Mouse (Mus musculus): ENCODE measurements around the gene Ppp2ca.
"Not testable (repeated sequence)": the region's sequence is repeated elsewhere in the genome, so short reads cannot be mapped to it uniquely, and the experiment has no call there.

Ppp2ca gene

DNA sequence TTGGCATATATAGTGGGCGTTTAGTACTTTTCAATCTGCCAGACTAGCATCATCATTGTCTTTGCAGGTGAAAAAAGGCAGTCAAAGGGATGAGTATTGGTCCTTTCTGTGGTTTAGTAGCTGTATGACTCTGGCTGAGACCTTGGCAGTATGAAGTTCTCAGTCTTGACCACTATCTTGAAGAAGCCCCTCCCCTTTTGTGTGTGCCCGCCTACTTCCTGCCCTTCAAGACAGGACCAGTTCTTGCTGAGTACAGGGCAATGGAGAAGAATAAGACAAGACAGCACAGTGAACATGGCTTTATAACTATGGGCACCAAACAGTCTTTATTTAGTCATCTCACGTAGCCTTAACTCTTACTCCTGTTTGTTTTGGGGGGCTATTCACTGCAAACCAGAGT is 1.5 kb upstream of the Ppp2ca start:
- no peak for DNase-seq

DNA sequence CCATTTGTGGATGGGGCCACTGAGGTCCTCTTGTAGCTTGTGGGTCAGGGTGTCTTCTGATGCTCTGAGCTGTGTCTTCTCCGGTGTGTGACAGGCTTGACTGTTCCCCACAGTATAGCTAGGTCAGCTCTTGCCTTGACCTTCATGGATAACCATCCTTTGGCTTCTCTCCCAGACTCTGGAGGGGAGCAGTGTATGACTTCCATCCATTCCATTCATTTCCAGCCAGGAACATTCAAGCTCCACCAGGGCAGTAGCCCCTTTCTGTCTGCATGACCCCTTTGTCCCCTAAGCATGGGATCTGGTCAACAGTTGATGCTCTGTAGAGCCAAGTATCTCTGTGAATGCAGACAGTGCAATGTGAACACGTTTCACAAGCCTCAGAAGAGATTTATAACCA is 885 bp upstream of the Ppp2ca start:
- DNase-seq = no peak

DNA sequence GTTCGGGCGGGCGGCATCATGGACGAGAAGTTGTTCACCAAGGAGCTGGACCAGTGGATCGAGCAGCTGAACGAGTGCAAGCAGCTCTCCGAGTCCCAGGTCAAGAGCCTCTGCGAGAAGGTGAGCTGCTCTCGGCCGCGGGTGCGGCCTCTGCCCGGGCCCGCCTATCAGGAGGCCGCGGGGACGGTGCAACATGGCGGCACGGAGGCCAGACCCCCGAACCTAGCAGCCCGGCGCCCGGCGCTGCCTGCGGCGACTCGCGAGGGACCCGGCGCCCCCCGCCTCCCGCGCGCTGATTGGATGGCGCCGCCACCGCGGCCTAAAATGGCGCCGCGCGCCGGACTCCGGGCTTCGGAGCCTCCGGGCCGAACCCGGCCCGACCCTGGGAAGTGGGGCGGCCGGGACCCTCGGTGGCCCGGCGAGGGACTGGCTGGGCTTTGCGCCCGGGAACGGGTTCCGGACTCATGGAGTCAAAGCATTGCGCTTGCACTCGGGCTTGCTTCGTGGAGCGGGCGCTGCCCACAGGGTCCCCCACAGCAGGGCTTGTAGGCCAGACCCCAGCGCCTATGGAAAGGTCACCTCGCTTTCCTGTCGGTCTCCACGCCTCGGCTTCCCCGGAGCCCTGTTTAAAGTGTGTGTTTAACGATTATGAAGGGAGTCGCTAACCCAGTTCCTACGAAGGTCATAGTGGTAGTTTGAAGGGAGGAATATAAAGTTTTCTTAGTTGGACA is 715 bp downstream of the Ppp2ca start:
- DNase-seq = peak in 1 of 2 experiments; percentile 48

DNA sequence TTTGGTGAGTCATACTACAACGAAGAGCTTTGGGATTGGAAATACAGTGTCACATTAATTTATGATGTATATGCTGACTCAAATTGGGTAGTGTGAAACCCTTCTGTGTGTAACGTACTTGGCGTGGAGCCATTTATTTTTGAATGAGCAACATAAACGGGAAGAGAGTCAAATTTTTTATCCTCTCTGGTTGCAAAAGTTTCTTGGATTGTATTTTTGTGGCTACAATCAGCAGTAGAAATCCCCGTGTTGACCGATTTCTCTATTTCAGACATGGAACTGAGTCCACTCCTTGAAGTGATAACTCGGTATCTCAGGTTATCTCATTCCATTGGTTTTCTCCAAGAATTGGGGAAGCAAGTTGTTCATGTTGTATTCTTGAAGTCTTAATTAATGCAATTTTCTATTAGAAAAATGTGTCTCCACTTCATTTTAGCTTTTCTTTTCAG is 1.3 kb downstream of the Ppp2ca start:
- DNase-seq = no peak

DNA sequence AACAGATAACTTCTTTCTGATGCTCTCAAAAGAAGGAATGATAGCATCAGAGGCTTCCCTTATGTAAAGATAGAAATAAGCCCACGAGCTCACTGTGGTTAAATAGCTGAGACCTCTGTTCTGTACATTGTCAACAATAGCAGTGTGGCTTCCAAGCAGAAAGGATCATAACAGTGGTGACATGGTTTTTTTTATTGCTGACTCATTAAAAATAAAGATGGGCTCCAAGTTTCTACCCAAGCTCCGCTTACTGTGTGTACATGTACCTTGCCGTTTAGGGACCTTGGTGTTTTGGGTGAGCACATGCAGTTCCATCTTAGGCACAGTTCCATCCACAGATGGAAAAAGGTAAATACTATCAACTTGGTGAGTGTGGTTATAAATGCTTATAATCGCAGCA is 4.5 kb downstream of the Ppp2ca start:
- no peak for DNase-seq

DNA sequence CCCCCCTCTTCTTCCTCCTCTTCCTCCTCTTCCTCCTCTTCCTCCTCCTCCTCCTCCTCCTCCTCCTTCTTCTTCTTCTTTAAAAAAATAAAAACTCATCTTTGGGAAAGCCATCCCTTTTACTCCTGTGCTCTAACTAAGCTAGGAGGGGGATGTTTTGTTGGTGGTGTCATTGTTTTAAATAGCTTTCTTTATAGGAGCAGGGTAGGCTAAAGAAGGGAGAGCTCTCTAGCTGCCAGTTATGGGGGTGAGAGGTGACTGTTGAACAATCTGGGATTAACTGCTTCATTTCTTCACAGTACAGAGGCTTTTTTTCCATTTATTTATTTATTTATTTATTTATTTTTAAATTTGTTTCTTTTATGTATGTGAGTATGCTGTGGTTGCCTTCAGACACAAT is 7.0 kb downstream of the Ppp2ca start:
- DNase-seq = no peak

DNA sequence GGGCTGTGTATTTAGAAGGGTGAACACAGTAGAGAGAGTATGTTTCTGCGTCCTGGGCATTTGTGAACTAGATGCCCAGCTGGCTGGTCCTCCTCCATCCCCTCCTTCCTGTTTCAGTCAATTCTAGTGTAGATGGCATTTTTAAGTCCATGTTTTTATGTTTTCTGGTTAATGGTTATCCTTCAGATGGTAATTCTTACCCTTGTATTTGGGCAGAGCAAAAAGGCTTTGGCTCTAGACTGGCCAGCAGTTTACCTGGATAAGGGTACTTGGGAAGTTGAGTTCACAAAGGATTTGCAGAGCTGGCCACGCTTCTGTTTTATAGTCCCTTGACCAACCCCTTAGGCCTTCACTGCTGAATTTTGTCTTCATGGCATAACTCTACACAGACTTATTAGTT is 7.6 kb downstream of the Ppp2ca start:
- peak in 1 of 2 experiments; percentile 39 for DNase-seq

DNA sequence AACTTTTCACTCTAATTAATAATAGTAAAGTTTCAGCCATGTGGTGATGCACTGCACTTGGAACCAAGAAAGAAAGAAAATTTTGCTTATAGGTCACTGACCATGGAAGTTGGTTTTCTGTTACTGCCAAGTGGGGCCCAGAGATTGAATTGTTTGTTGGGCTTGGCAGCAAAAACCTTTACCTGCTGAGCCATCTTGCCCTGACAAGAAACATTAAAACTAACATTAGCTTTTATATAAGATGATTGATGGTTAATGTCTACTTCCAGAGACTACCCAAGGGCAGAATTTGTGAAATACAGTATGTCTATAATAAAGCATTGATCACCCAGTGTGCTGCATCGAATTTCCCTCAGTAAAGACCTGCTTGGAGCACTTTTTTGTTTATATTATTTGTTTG is 8.0 kb downstream of the Ppp2ca start:
- no peak for DNase-seq

DNA sequence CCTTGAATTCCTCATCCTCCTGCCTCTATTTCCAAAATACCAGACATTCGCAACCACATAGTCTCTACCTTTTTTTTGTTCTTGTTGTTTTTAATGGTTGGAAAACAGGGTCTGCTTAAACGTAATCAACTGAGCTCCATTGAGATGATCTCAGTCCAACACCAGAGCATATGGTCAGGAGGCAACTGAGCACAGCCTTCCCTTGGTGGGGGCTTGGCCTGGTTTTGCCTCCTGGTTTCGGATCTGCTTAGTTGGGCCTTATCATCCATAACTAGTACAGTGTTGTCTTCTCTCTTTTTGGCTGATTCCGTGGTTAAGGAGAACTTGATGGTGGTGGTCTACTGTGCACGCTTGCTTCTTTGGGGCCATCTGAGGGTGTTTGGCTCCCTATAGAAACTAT is 10.3 kb downstream of the Ppp2ca start:
- DNase-seq = no peak

DNA sequence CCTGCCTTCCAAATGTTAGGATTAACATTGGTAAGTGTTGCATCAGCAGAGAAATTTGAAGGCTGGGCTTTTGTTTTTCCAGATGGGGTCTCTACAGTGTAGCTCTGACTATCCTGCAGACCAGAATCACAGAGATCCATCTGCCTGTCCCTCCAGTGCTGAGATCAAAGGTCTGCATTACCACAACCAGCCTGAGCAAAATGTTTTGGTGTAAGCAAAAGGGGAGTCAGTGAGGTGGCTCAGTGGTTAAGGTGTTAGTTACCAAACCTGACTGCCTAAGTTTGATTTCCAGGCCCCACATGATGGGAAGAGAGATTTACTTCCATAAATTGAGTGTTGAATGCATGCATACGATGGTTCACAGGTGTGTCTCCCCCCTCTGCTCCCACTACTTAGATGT is 10.9 kb downstream of the Ppp2ca start:
- peak in 1 of 2 experiments; percentile 18 for DNase-seq

DNA sequence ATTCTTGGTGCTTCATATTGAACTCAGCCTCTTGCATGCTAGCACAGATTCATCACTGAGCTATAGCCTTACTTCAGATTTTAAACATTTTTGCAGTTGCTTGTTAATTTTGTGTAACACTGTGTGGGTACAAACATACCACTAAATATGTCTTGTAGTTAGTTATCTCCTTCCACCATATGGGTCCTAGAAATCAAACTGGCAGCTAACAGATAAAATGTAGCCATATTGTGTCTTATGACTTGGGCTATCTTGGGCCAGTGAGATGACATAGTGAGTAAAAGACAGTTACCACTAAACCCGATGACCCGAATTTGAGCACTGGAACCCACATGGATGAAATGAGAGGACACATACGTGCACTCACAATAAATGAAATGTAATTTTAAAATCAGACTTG is 17.0 kb downstream of the Ppp2ca start:
- DNase-seq = no peak

DNA sequence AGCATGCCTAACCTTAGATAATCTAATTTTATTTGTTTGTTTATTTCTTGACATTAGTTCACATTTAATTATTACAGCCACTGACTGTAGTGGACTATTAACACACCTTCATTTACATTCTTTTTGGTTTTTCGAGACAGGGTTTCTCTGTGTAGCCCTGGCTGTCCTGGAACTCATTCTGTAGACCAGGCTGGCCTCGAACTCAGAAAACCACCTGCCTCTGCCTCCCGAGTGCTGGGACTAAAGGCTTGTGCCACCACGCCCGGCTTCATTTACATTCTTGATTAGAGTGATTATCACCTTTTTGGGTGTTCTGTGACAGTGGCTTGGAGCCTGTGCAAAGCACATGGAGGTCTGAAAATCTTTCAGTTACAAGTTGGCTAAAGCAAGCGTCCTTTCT is 17.6 kb downstream of the Ppp2ca start:
- not testable (repeated sequence) for DNase-seq

DNA sequence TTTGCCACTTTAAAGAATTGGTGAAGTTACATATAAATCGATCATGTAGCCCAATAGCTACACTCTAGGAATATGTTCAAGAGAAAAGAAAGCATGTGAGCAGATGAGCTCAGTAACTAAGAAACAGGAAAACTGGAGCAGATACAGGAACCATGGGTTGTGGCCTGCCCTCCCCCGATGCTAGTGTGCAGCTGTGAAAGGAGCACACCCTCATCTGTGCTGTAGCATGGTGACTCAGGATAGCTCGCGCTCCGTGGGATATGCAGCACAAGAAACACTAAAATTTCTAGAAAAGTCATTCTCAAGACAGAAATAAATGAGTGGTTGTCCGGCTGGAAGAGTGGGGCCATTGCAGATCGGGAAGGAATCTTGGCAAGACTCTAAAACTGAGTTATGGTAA is 18.7 kb downstream of the Ppp2ca start:
- no peak for DNase-seq

DNA sequence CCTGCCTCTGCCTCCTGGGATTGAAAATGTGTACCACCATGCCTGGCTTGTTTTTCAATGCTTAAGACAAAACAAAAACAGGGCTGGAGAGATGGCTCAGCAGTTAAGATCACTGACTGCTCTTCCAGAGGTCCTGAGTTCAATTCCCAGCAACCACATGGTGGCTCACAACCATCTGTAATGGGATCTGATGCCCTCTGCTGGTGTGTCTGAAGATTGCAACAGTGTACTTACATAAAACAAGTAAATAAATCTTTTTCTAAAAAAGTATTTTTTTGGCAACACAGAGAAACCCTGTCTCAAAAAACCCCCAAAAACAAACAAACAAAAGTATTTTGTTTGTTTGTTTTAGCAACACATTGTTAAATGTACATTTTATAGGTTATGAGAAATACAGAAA is 21.9 kb downstream of the Ppp2ca start:
- DNase-seq = not testable (repeated sequence)

DNA sequence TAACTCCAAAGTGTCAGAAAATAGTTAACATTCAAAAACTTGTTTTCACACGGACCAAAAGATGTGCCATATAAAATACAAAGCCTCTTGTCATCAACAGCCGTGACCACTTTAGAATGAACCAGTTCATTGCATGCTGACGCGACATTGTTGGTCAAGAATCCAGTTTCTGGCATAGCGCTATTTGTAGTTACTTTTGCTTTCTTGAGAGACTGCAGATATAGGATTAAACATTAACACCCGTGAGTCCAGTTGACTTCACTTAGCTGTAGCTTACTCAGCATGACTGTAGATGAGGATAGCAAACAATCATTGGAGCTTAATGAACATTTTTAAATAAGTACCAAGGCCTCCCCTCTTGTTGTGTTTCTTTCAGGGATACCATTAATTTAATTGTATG is 23.6 kb downstream of the Ppp2ca start:
- DNase-seq = peak in 1 of 2 experiments; percentile 55

DNA sequence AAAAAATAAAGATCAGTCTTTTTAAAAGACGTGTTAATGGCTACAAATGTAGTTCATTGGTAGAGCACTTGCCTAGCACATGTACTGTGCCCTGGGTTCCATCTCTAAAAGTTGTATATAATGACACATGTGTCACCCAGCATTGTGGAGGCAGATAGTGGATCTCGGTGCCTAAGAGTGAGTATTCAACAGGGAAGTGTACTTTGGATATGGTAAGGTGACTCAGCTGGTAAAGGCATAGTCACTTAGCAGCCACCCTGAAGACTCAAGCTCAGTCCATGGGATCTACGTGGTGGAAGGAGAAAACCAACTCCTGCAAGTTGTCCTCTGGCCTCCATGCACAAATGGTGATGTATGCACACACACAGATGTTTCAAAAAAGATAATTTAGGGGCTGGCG is 26.0 kb downstream of the Ppp2ca start:
- no peak for DNase-seq

DNA sequence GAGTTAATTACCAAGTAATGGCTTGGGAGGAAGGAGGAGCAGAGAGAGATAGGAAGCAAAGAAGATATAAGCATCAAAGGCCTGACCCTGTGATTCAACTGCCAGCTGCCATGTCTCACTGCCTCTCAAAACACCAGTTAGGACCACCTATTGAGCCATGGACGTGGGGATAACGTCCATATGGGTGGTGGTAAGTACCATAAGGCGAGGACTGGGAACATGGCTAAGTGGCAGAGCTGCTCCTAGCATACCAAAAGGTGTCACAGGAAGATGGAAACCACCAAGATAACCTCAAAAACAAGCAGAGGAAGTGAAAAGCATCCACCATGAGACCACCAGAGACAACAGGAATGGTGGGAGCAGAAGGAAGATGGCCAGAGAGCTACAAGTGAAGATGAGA is 28.7 kb downstream of the Ppp2ca start:
- DNase-seq = no peak

DNA sequence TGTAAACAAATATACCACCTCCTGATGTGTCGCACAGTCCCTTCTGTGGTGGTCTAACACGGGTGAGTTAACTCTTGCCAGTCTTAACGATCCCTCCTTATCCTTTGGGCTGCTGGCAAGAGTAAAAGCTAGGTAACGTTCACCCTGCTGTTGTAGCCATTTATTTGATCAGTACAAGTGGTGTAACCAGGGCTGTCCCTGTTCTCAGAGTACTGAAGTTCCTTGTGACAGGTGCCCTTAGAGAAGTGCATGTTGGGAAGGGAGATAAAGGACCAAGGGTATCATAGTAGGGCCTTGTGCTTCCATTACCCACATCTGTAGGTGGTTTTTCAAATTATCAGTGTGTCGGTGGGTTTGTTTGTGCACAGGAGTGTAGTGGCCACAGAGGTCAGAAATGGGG is 29.3 kb downstream of the Ppp2ca start:
- no peak for DNase-seq

DNA sequence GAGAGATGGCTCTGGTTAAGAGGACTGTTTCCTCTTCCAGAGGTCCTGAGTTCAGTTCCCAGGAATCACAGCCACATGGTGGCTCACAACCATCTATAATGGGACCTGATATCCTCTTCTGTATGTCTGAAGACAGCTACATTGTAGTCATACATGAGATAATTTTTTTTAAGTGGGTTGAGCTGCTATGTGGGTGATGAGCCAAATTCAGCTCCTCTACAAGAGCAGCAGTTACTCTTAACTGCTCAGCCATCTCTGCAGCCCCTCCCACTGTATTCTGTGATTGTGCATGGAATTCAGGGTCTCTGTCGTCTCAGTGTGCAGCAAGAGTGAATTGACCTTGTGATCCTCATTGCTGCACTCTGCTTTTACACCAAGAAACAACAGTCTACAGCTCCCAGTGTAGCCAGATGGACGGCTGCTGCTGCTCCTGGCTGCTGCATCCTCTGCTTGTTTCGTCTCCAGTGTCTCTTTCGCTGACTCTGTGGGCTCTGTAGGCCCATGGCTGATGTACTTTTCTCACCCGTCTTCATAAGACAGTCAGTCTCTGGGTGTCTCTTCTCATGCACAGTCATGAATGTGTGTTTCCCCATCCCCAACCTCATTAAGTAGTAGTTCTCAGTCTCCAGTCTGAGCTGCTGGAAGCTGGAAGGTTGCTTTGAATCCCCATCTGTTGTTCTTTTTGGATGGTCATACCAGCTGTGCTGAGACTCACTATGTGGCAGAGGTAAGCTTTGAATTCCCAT is 30.0 kb downstream of the Ppp2ca start:
- DNase-seq = no peak

DNA sequence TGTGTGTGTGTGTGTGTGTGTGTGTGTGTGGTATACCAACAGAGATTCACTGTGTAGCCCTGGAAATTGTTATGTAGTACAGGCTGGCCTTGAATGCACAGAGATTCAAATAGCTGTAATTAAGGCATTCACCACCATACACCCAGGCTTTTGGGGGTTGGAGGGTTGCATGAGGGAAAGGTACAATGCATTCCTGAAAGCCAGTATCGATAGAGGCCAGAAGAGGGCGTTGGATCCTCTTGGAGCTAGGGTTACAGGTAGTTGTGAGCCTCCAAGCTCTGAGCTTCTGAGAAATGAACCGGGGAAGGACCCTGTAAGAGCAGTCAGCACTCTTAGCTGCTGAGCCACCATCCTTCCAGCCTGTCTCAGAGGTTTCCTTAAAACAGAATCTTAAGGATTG is 30.7 kb downstream of the Ppp2ca start:
- DNase-seq = no peak

DNA sequence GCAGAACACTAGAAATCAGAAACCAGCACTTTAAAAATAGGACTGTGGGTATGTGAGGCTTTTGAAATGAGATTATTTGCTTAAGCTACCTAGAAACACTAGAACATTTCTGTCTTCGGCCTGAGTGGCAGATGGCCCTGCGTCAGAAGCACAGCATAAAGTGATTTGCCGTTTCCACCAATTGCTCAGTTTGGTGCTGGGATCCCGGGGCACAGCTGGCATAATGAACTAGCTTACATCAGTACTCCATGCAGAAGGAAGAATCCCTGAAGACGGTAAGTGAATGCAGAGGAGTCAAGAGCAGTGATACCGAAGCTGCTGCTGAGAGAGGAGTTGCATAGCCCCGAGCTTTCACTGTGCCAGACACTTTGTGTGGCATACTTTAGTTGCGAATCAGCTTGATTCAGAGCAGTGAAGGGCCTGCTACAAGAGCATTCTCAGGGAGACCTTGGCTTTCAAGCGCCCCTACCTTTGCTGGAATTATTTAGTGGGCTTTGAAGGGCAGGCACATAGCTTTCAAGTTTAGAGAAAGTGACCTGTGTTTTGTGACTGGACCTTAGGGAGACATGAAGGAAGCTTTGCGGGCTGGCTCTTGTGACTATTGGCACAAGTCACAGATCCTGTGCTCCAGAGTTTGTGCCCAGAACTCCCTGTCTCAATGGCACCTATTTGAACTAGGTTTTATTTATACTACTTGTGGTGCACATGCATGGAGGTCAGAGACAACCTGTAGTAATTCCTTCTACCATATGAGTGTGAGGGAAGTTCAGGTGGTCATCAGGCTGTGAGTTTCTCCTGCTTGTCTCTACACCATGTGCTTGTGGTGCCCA is 31.4 kb downstream of the Ppp2ca start:
- no peak for DNase-seq

DNA sequence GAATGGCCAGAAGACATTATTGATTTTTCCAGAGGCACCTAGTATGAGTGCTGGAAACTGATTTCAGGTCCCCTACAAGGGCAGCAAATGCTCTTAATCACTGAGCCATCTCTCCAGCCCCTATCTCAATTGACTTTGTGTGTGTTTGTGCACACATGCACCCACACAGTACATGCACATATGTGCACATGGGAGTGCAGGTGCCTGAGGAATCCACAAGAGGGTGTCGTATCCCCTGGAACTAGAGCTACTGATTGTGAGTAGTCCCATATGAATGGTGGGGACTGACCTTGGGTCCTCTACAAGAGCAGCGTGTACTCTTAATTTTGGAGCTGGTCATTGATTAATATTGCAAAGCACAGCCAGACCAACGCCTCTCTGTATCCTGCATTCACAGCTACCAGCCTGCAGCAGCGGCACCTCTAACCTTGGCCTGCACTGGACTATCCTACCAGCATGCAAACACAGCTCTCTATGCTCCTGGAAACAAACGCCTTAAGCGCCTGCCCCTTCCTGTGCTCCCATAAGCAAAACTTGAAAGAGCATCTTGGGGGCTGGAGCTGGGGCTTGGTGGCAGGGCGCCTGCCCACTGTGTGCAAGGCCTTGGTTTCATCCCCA is 32.1 kb downstream of the Ppp2ca start:
- no peak for DNase-seq

DNA sequence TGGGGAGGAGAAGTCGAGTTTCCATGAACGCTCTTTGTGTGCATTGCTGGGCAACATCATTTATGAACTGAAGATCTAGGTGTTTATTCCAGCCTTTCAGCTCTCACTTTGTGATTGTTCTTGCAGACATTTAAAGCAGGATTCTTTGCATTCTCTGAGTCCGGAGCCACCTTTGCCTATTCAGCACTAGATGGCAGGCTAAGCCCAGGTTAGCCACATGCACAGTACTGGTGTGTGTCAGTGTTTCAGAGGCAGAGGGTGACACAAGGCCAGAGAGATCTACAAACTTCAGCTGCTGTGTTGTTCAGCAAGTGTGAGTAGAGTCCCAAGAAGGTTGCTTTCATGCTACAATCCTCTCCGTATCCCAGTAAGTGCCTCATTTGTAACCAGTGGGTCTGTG is 45.2 kb downstream of the Ppp2ca start:
- DNase-seq = peak; percentile 60 to 61

All from kidney, adult 8-10 months (tissue).